Mouse (Mus musculus) embryonic facial prominence, embryonic 11.5 days (tissue): ENCODE measurements around the gene Trp63. TPM values are rescaled to one million over a fixed set of nuclear protein-coding genes. Genes with fewer than 3 reads are reported as not detected.
"Not testable (repeated sequence)": the region's sequence is repeated elsewhere in the genome, so short reads cannot be mapped to it uniquely, and the experiment has no call there.

Experiments
- ATAC-seq: fragments of 200-750 bp; cut with Nextera tagmentation; replicated peaks from 2 replicates; pipeline ENCODE4 v1.8.0; 2017; ENCODE audit warnings: low read depth; ENCODE audit not compliant: insufficient number of reproducible peaks, low FRiP score, low TSS enrichment
- DNase-seq: peaks from one replicate; pipeline ENCODE4 v3.0.0-alpha.2; 2015; ENCODE audit warnings: low spot score
- H3K27ac ChIP-seq: fragments of 300-500 bp; sonication (generic); replicated peaks from 2 replicates; pipeline ENCODE4 v1.5.1; 2014; ENCODE audit warnings: mild to moderate bottlenecking, low read depth, low read length, control low read depth
- H3K27me3 ChIP-seq: fragments of 300-500 bp; sonication (generic); 2 replicates; pipeline ENCODE4 v1.6.1; 2014; ENCODE audit warnings: mild to moderate bottlenecking, low read length, moderate library complexity, mixed read lengths; ENCODE audit not compliant: control insufficient read depth, insufficient read depth
- H3K36me3 ChIP-seq: fragments of 300-500 bp; sonication (generic); replicated peaks from 2 replicates; pipeline ENCODE4 v1.6.1; 2014; ENCODE audit warnings: low read depth, mild to moderate bottlenecking, low read length, moderate library complexity, mixed read lengths; ENCODE audit not compliant: control insufficient read depth, insufficient read depth
- H3K4me1 ChIP-seq: fragments of 300-500 bp; sonication (generic); 2 replicates; pipeline ENCODE4 v1.6.1; 2014; ENCODE audit warnings: low read length, mixed read lengths; ENCODE audit not compliant: control insufficient read depth, insufficient read depth
- H3K4me2 ChIP-seq: fragments of 300-500 bp; sonication (generic); 2 replicates; pipeline ENCODE4 v1.6.1; 2014; ENCODE audit warnings: low read depth, mild to moderate bottlenecking, control low read depth, low read length, moderate library complexity
- H3K4me3 ChIP-seq: fragments of 300-500 bp; sonication (generic); 2 replicates; pipeline ENCODE4 v1.5.1; 2014; ENCODE audit warnings: low read depth, low read length, control low read depth
- H3K9ac ChIP-seq: fragments of 300-500 bp; sonication (generic); replicated peaks from 2 replicates; pipeline ENCODE4 v1.6.1; 2014; ENCODE audit warnings: mild to moderate bottlenecking, control low read depth, low read length
- H3K9me3 ChIP-seq: fragments of 300-500 bp; sonication (generic); replicated peaks from 2 replicates; pipeline ENCODE4 v1.6.1; 2016; ENCODE audit warnings: mild to moderate bottlenecking, low read length, inconsistent platforms, mixed read lengths; ENCODE audit not compliant: control insufficient read depth
- WGBS: fragments of 180-500 bp; shearing (Covaris S2); extraction: QIAGEN DNeasy Blood & Tissue Kit; methylation state at CpG from one replicate; pipeline ENCODE4 v1.1.7; 2014; 5-methylcytosine and 5-hydroxymethylcytosine counted together
- polyA plus RNA-seq: library from polyadenylated mRNA; unstranded; fragments of >200 nt; fragmentation: Nextera tagmentation; extraction: Ambion mirVana; gene quantifications from 2 replicates; pipeline ENCODE4 v1.2.1, GENCODE M21; 2014

Trp63 gene
- polyA plus RNA-seq: 20.8 and 22.8 TPM in 2 replicates

DNA sequence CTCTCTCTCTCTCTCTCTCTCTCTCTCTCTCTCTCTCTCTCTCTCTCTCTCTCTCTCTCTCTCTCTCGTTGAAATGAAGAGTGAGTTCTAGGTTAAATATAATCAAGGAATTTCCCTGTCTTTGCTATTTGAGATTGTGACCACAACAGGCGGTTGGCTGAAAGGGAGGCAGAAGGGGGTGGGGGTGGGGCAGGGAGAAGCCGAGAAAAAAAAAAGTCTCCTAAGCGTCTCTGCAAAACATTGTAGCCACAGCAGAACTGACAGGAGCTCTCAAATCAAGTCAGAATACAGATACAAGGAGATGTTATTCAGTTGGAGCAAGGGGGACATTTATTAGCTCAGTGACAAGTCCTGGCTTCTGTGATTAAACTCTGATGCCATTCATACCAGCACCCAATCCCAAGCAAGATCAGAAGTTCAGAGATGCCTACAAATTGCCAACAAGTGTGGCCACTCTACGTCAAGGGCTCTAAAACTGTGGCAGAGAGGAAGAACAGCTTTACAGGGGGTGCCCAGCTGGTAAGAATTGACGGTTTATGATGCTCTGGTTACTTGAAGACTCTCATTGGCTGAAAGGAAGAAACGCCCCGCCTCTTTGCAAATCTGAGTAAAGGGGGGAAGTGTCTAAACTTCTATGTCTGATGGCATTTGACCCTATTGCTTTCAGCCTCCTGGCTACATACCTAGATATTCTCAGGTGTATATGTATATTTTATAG lies at the start of gene Trp63:
Gene Trp63 (plus strand): TSS at position 233 of the 718 bp plus-strand sequence.
- Histone ChIP-seq H3K4me2 (no peak within 1 kb of the TSS), H3K9ac (no peak within 1 kb of the TSS), H3K36me3 (no peaks in the 10 kb centered on the region), H3K4me1 (no peaks in the 10 kb centered on the region), H3K4me3 (no peak within 1 kb of the TSS), H3K27me3 (no peaks in the 10 kb centered on the region), H3K9me3 (no peaks in the 10 kb centered on the region), H3K27ac (no peak within 1 kb of the TSS)
- 30% methylated on average over 8 of the region's 8 CpGs for WGBS
- DNase-seq (peak; percentile 20), ATAC-seq (no peak)

DNA sequence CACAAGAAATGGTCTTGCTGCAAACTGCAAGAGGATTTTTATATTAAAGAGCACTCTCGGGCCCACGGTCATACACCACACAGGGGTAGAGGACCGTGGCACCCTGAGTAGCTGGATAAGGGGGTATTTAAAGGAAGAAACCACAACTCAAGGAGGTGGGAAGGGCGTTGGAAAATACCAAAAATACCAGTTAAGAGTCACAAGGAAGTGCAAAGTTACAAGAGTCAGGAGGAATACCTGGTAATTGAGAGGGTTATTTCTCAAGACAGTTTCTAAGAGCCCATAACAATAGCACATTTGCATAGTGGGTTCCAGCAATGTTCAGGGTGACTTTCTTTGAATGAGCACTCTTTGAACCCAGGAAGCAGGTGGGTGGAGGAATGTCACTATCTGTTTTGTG lies 38.8 kb upstream of the Trp63 start:
- 81% methylated on average over 4 of the region's 4 CpGs for WGBS
- ATAC-seq, H3K36me3 ChIP-seq, H3K4me1 ChIP-seq, H3K9me3 ChIP-seq, H3K9ac ChIP-seq, DNase-seq, H3K4me2 ChIP-seq, H3K27ac ChIP-seq, H3K4me3 ChIP-seq, H3K27me3 ChIP-seq: not testable (repeated sequence)

DNA sequence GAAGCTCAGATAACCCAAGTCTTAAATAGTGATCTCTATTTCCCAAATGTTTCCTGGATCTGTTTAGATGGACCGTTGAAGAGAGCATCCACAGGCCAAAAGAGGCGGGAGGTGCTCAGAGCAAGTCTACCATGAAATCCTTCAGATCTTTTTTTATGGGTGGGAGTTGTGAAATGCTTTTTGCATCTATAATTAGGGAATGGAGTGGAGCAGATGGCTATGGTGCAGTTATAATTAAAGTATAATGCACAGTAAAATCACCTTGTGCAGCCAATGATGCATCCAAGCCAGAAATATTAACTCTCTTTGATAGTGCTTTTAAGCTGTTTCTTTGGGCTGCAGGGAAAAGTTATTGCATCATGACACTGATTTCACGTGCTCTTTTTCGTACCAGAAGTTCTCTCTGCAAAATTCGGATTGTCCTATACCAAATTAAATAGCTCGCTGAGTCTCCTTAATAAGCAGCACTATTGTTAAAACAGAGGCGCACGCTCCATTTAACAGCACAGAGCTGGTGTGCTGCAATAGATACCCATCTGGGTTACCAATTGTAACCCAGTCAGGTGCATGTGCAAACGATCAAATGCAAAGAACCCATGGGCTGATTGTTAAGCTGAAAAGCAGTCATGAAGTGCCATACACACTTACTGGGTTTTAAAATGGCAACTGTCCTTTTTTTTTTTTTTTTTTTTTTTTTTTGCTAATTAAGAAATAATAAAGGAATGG lies 22.9 kb upstream of the Trp63 start:
- WGBS: 83% methylated on average over 9 of the region's 9 CpGs

DNA sequence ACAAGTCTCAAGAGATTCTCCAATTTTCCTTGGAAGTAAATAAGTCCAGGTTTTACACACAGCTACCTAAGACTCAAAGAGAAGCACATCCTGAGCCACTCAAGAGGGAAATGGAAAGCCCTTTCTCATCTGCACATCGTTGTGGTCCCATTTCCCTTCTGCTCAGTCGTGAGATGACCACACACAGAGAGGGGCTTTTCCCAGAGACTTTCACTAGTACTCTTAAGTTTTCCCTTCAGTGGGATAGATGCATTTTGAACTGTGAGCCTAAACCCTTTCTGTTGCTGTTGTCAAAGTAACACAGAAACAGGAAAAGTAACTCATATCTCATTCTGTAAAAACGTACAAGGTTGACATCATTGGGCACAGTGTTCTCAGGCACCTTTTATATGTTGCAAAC lies 20.4 kb upstream of the Trp63 start:
- WGBS: 71% methylated on average over 3 of the region's 3 CpGs
- ATAC-seq: no peak

More for the DNA sequence above, 22.9 kb upstream of the Trp63 start:
- Histone ChIP-seq H3K4me2 (no peak overlapping the region), H3K9me3 (no peaks in the 10 kb centered on the region), H3K27me3 (no peaks in the 10 kb centered on the region), H3K27ac (no peak overlapping the region), H3K4me3 (no peak overlapping the region), H3K9ac (no peak overlapping the region), H3K4me1 (no peaks in the 10 kb centered on the region), H3K36me3 (no peaks in the 10 kb centered on the region)
- ATAC-seq: no peak
- DNase-seq: no peak

DNA sequence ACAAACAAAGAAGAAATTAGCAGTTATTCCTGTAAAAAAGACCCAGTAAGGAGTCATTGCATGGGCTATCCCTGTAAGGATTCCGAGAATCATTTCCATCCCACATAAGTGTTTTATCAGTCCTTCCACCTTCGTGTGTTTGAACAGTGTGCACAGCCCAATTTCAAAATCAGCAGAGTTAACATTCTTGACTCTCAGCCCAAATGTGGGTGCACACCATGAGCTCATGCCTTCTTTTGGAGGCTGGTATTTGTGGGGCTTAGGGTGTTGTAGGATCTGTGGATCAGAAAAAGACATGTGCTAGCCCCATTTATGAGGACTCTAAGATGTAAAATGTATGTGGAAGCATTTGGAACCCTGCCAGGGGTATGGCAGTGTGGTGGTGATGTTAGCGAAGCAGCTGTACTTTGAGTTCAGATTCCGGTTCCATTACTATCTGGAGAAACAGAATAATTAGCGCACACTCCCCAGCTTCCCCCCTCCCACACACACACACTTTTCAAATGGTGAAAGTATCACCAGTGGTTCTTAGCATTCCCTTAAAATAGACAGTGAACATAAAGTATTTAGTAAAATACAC lies 9.6 kb upstream of the Trp63 start:
- H3K4me2 ChIP-seq: no peak overlapping the region
- no peak for DNase-seq
- no peak for ATAC-seq
- WGBS: 83% methylated on average over 5 of the region's 5 CpGs
- H3K27me3 ChIP-seq: no peaks in the 10 kb centered on the region
- H3K4me1 ChIP-seq: no peaks in the 10 kb centered on the region
- H3K36me3 ChIP-seq: no peaks in the 10 kb centered on the region
- H3K9ac ChIP-seq: no peak overlapping the region
- H3K9me3 ChIP-seq: no peaks in the 10 kb centered on the region
- no peak overlapping the region for H3K27ac ChIP-seq
- no peak overlapping the region for H3K4me3 ChIP-seq

More for the DNA sequence above, 20.4 kb upstream of the Trp63 start:
- no peak overlapping the region for H3K4me2 ChIP-seq
- no peak for DNase-seq
- no peak overlapping the region for H3K9ac ChIP-seq
- no peaks in the 10 kb centered on the region for H3K4me1 ChIP-seq
- no peak overlapping the region for H3K27ac ChIP-seq
- no peaks in the 10 kb centered on the region for H3K36me3 ChIP-seq
- H3K4me3 ChIP-seq: no peak overlapping the region
- H3K9me3 ChIP-seq: no peaks in the 10 kb centered on the region
- no peaks in the 10 kb centered on the region for H3K27me3 ChIP-seq

DNA sequence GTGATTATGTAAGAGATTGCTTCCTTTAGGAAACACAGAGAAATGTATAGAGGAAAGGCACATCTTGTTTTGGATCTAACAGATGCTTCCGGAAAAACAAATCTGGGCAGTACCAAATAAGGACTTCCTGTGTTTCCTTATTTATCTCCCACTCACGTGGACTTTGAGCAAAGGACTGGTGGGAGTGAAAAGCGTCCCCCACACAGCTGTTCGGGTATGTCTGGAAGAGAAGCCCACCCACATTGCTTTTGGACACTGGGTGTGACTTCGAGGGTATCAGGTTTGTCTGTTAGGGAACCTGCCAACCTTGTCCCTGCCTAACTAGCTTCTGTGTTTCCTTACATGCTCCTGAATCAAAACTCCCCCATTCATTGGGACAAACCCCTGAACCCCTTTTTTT lies 3.2 kb upstream of the Trp63 start:
- Histone ChIP-seq H3K4me1 (no peaks in the 10 kb centered on the region), H3K9me3 (no peaks in the 10 kb centered on the region), H3K4me2 (no peak overlapping the region), H3K27ac (no peak overlapping the region), H3K27me3 (no peaks in the 10 kb centered on the region), H3K9ac (no peak overlapping the region), H3K36me3 (no peaks in the 10 kb centered on the region), H3K4me3 (no peak overlapping the region)
- DNase-seq (no peak), ATAC-seq (no peak)
- 63% methylated on average over 5 of the region's 5 CpGs for WGBS

DNA sequence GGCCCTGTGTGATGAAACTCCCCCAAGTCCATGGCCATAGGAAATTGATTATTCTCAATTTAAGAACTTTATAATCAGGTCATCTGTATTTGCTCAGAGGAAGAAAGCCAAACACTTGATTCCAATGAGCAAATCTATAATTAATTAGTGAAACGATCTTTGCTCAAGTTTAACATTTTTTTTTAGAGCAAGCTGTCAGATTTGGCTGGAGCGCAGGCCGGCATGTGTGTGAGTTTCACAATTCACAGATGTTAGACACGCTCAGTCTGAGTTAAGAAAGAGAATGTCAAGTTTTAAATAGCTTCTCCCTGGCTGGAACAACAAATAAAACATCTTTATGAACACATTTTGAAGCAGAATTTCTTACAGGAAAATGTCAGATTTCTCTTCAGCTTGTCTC lies 1.0 kb upstream of the Trp63 start:
- 62% methylated on average over 4 of the region's 4 CpGs for WGBS

DNA sequence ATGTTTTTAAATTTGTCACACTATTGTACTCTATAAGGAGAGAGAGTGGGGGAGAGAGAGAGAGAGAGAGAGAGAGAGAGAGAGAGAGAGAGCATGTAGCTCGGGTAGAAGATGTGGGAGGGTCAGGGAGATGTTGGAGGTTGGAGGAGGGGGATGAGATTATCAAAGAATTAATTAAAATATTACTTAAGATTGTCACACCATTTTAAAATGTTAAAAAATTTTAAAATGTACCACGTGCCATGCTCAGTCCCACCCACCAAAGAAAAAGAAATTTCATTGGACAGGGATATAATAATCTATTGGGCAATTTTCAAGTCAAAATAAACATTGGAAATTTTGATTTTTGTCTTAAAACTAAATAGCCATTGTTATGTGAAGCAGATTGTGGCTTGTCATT lies 1.0 kb downstream of the Trp63 start:
- no peaks in the 10 kb centered on the region for H3K27me3 ChIP-seq
- no peaks in the 10 kb centered on the region for H3K36me3 ChIP-seq
- H3K4me3 ChIP-seq: no peak overlapping the region
- H3K9ac ChIP-seq: no peak overlapping the region
- no peaks in the 10 kb centered on the region for H3K4me1 ChIP-seq
- no peak for DNase-seq
- no peak for ATAC-seq
- H3K9me3 ChIP-seq: no peaks in the 10 kb centered on the region
- H3K4me2 ChIP-seq: no peak overlapping the region
- 79% methylated on average over 2 of the region's 2 CpGs for WGBS
- H3K27ac ChIP-seq: no peak overlapping the region

More for the DNA sequence above, 1.0 kb upstream of the Trp63 start:
- Histone ChIP-seq H3K9ac (no peak overlapping the region), H3K4me2 (no peak overlapping the region), H3K9me3 (no peaks in the 10 kb centered on the region), H3K4me1 (no peaks in the 10 kb centered on the region), H3K4me3 (no peak overlapping the region), H3K27me3 (no peaks in the 10 kb centered on the region), H3K27ac (no peak overlapping the region), H3K36me3 (no peaks in the 10 kb centered on the region)
- ATAC-seq (no peak), DNase-seq (no peak)
